Mouse (Mus musculus): Measurements from ENCODE around the gene Foxo1.

Foxo1 gene

GRCm38 (mm10) chr3:52369881-52370428 is 101.8 kb downstream of the Foxo1 start:
- DNase-seq, result no peak

GRCm38 (mm10) chr3:52376974-52377373 is 108.8 kb downstream of the Foxo1 start:
- DNase-seq, result no peak

GRCm38 (mm10) chr3:52383351-52383750 is 115.2 kb downstream of the Foxo1 start:
- no peak for DNase-seq

GRCm38 (mm10) chr3:52386343-52386742 is 118.2 kb downstream of the Foxo1 start:
- no peak for DNase-seq

- no peak for DNase-seq
These were observed 122.2 kb downstream of the Foxo1 start for GRCm38 (mm10) chr3:52390321-52390720.

GRCm38 (mm10) chr3:52390766-52391665 is 122.9 kb downstream of the Foxo1 start:
- DNase-seq, result no peak

- no peak for DNase-seq
These were observed 123.8 kb downstream of the Foxo1 start for GRCm38 (mm10) chr3:52391897-52392296.

GRCm38 (mm10) chr3:52392521-52392920 is 124.4 kb downstream of the Foxo1 start:
- no peak for DNase-seq

- DNase-seq, result no peak
These were observed 125.0 kb downstream of the Foxo1 start for GRCm38 (mm10) chr3:52393171-52393570.

- DNase-seq, result no peak
These were observed 128.1 kb downstream of the Foxo1 start for GRCm38 (mm10) chr3:52396121-52396731.

- no peak for DNase-seq
These were observed 128.9 kb downstream of the Foxo1 start for GRCm38 (mm10) chr3:52396951-52397615.

- no peak for DNase-seq
These were observed 129.8 kb downstream of the Foxo1 start for GRCm38 (mm10) chr3:52397961-52398360.

- DNase-seq, result no peak
These were observed 132.4 kb downstream of the Foxo1 start for GRCm38 (mm10) chr3:52400284-52401161.

- peak; percentile 59 for DNase-seq
These were observed 133.2 kb downstream of the Foxo1 start for GRCm38 (mm10) chr3:52401162-52401928.
